Mouse (Mus musculus): ENCODE measurements around the gene Tex46.

DNA sequence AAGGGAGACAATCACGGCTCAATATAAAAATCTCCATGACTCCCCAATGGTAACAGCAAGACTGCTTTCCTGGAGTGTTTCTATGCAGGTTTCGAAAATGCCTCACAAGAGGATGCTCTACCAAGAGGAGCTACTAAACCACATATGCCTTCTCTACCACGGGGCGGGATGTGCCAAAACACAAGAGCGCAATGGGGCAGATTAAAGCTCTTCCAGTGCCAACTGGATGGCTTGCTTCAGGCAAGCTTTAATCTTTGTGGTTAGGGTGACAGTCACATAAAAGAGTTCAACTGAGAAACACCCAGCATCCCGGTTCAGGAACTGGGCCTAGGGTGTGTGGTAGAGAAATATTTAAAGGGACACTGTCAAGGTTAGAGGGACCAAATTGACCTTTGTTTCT, 47.5 kb upstream of the Tex46 start:
- TF ChIP-seq EP300 (IDR thresholded peaks at IDR 0.05; ENCODE audit: insufficient read depth, low read depth, low read length): no peak
- TF ChIP-seq CTCF (IDR thresholded peaks at IDR 0.05; ENCODE audit: low read depth, low read length): no peak
- TF ChIP-seq POLR2A (IDR thresholded peaks at IDR 0.05; ENCODE audit: insufficient read depth, low read length): no peak

All from ES-Bruce4 (cell line).